Mouse (Mus musculus): ENCODE results near the gene Ralgps1.

- TF ChIP-seq POLR2A (IDR thresholded peaks at IDR 0.05; ENCODE audit: borderline replicate concordance, extremely low read depth, insufficient read depth, insufficient read length, poor library complexity, severe bottlenecking) (no peak), CTCF (IDR thresholded peaks at IDR 0.05; ENCODE audit: borderline replicate concordance, extremely low read depth, insufficient read depth, insufficient read length) (no peak)
Measured at GRCm38 (mm10) chr2:33165229-33165628, 206.1 kb downstream of the Ralgps1 start.
